Mouse (Mus musculus) cerebellum, adult 2 months (tissue): ENCODE measurements at regions not wholly inside any gene's neighbourhood (a gene's known extent, or its start where the extent isn't known, plus 50 kb on each side); places are given as distances from the start of the nearest gene placed in this dataset.

Experiments
- DNase-seq, 2 experiments: peaks; one replicate each; pipeline ENCODE4 v3.0.0; 2021
- H3K27ac ChIP-seq: fragments of 200-500 bp; 2 replicates; pipeline ENCODE4 v1.5.1; 2012; ENCODE audit warnings: low read length, control low read depth, inconsistent platforms; ENCODE audit not compliant: insufficient read depth
- H3K27me3 ChIP-seq: fragments of 200-500 bp; 2 replicates; pipeline ENCODE4 v1.6.1; 2012; ENCODE audit warnings: inconsistent platforms, mild to moderate bottlenecking, low read length, moderate library complexity; ENCODE audit not compliant: control insufficient read depth, insufficient read depth
- H3K4me1 ChIP-seq: fragments of 200-500 bp; 2 replicates; pipeline ENCODE4 v1.6.1; 2011; ENCODE audit warnings: low read length; ENCODE audit not compliant: control insufficient read depth, insufficient read depth
- H3K4me3 ChIP-seq: fragments of 200-500 bp; replicated peaks from 2 replicates; pipeline ENCODE3; 2011; ENCODE audit warnings: mild to moderate bottlenecking, low read depth, low read length, control low read depth; ENCODE audit not compliant: insufficient read depth
- CTCF ChIP-seq: fragments of 200-500 bp; IDR thresholded peaks from 2 replicates; pipeline ENCODE4 v1.5.1; 2011; ENCODE audit warnings: low read depth, mild to moderate bottlenecking, control low read depth, low read length, moderate library complexity, borderline replicate concordance; ENCODE audit not compliant: insufficient read depth
- POLR2A ChIP-seq: fragments of 200-500 bp; IDR thresholded peaks from 2 replicates; pipeline ENCODE4 v1.6.1; 2011; ENCODE audit warnings: low read length, control low read depth, borderline replicate concordance; ENCODE audit not compliant: insufficient read depth
- WGBS: fragments of 180-500 bp; shearing (Covaris S2); methylation state at CpG from one replicate; pipeline ENCODE4 v1.1.7; 2018; 5-methylcytosine and 5-hydroxymethylcytosine counted together

GRCm38 (mm10) chr11:20930573-20930972 lies 99.7 kb upstream of the Lgalsl start:
- Histone ChIP-seq H3K4me3 (no peak overlapping the region), H3K27ac (no peak overlapping the region), H3K27me3 (no peaks in the 10 kb centered on the region), H3K4me1 (no peaks in the 10 kb centered on the region)
- no peak for TF ChIP-seq CTCF
- TF ChIP-seq POLR2A = no peak
- DNase-seq = no peak
- 93% methylated on average over 5 of the region's 5 CpGs for WGBS

DNA sequence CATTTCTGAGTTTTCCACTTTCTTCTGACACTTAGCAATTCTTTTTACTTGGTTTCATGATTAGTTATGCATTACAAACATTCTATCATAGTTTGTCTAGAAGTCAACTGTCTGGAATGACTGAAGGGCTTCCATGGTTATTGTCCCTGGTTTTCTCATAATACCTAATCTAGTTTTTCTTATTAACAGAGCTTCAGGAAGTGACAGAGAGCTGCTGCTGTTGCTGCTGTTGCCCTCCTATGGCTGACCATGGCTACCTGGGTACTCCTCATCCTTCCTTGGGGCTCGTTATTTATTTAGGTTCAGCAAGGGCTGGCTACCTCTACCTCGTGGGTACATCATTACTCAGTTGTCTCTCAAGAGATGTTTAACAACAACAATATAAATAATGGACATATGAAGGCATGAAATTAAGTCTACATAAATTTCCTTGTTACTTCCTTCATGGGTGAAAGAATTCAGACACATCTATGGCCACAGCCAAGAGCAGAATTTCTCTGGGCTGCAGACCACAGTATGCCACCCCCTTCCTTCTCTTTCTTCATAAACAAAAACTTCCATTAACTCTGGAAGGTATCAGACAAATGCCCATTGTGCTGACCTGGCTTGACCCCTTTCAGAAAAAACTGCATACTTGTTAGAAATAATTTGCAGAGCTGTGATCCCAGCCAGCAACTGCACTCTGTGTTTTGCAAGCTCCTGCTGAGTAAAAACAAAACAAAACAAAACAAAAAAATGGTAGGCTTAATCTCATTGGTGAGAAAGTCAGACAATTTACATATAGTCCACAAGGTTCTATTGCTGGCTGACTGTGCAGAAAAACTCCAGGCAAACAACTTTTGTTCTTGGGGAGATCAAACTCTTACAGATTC lies 103.6 kb upstream of the Lgalsl start:
- H3K27me3 ChIP-seq = no peaks in the 10 kb centered on the region
- H3K4me3 ChIP-seq = no peak overlapping the region
- no peaks in the 10 kb centered on the region for H3K4me1 ChIP-seq
- no peak overlapping the region for H3K27ac ChIP-seq
- DNase-seq = no peak
- WGBS = 46% methylated on average over 2 of the region's 2 CpGs
- TF ChIP-seq CTCF (no peak), POLR2A (no peak)

GRCm38 (mm10) chr11:20935063-20935370 lies 104.2 kb upstream of the Lgalsl start:
- Histone ChIP-seq H3K27me3 (no peaks in the 10 kb centered on the region), H3K27ac (no peak overlapping the region), H3K4me3 (no peak overlapping the region), H3K4me1 (no peaks in the 10 kb centered on the region)
- no peak for DNase-seq
- TF ChIP-seq CTCF (no peak), POLR2A (no peak)

- Histone ChIP-seq H3K27me3 (no peaks in the 10 kb centered on the region), H3K4me1 (no peaks in the 10 kb centered on the region), H3K4me3 (no peak overlapping the region), H3K27ac (no peak overlapping the region)
- WGBS = 93% methylated on average over 2 of the region's 2 CpGs
- TF ChIP-seq CTCF (no peak), POLR2A (no peak)
- no peak for DNase-seq
These were observed 105.1 kb upstream of the Lgalsl start for GRCm38 (mm10) chr11:20935910-20936309.

DNA sequence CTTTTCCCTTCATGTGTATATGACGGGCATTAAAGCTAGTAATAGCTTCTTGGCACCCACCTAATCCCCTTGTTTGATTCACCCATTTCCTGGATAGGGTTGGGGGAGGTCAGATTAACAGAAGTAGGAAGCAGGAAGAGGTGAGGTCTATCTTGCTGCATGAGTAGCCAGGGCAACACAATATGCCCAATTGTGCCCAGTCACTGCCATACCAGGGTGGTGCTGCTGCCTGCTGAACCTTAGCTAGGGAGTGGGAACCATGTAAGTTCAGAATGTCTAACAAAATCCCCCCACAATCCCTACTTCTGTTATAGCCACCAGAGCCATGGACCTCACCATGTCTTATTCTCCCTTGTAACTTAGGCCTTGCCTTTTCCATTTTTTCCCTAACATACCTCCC lies 106.1 kb upstream of the Lgalsl start:
- Histone ChIP-seq H3K27ac (no peak overlapping the region), H3K4me1 (no peaks in the 10 kb centered on the region), H3K27me3 (no peaks in the 10 kb centered on the region), H3K4me3 (no peak overlapping the region)
- TF ChIP-seq CTCF = no peak
- no peak for TF ChIP-seq POLR2A
- DNase-seq = no peak
- WGBS = 83% methylated on average over 1 of the region's 1 CpGs

GRCm38 (mm10) chr11:20937942-20938341 lies 107.1 kb upstream of the Lgalsl start:
- no peak for DNase-seq
- Histone ChIP-seq H3K4me3 (no peak overlapping the region), H3K27ac (no peak overlapping the region), H3K27me3 (no peaks in the 10 kb centered on the region), H3K4me1 (no peaks in the 10 kb centered on the region)
- WGBS = 88% methylated on average over 4 of the region's 4 CpGs
- TF ChIP-seq CTCF (no peak), POLR2A (no peak)

GRCm38 (mm10) chr11:20939644-20940043 lies 108.8 kb upstream of the Lgalsl start:
- Histone ChIP-seq H3K27ac (no peak overlapping the region), H3K4me1 (no peaks in the 10 kb centered on the region), H3K4me3 (no peak overlapping the region), H3K27me3 (no peaks in the 10 kb centered on the region)
- no peak for DNase-seq
- 92% methylated on average over 4 of the region's 4 CpGs for WGBS
- TF ChIP-seq CTCF (no peak), POLR2A (no peak)

- H3K4me3 ChIP-seq = no peak overlapping the region
- DNase-seq = peak; percentile 25 to 30
- WGBS = 24% methylated on average over 4 of the region's 4 CpGs
- no peaks in the 10 kb centered on the region for H3K27me3 ChIP-seq
- H3K4me1 ChIP-seq = no peaks in the 10 kb centered on the region
- no peak overlapping the region for H3K27ac ChIP-seq
- TF ChIP-seq POLR2A = no peak
- TF ChIP-seq CTCF = no peak
These were observed 110.7 kb upstream of the Lgalsl start for GRCm38 (mm10) chr11:20941546-20941945.
